Mouse (Mus musculus) cerebellum, adult 11-12 months (tissue): Measurements from ENCODE around the gene Dnah2.
A peak's percentile ranks its signal among the peaks of the same experiment; 100 is the strongest.

Experiments used
- DNase-seq: peaks from one replicate; pipeline ENCODE4 v3.0.0; 2022

Dnah2 gene

DNA sequence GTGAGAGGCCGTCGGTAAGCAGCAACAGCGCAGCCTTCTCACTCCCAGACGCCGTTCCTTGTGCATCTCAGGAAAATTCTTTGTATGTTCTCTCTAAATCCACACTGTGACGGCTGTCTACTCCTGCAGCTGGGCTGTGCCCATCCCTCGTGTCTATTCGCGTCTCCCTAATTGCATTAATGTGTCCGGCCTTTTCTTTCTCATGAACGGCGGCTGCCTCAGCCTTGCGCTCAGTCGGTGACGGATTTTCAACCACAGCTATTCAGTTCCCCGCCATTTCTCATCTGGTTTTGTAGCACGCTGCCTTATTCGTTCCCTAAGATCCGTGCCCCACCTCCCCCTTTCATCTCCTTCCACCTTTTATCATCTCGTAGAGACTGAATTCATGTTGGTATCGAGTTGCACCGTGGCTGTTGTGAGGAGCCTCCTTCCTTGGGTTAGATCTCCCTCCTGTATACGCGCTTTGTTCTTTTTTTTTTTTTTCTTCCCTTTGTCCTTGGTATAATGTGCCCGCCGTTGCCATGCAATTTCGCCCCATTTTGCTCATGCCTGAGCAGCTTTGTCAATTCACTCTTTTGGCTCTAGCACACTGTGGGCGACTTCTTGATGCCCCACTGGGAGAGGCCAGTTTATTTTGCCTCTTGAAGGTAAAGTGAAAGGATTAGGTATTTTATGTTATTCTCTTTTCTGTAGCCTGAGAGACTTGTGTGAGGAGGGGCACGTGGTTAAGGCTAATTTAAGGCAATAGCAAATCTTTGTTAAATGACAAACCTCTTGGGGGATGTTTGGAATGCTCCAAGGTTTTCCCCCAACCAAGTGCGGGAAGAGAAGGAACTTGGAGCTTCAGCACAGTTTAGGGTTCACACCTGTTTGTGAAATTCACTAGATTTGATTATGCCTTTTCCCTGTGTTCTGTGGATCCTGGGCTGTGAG lies 21.5 kb downstream of the Dnah2 start:
- no peak for DNase-seq

DNA sequence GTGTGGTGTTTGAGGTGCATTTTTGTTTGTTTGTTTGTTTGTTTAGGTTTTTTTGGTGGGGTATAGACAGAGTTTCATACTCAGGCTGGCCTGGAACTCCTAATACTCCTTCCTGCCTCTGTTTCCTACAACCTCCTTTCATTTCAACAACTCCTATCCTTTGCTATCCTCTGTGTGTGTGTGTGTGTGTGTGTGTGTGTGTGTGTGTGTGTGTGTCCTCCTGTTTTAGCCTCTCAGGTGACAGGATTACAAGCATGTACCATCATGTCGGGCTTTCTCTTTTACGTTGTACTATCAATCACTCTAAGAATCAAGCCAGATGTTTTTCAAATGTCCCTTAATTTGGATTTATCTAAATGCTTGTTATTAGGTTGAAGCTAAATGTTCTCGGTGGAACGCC lies 22.3 kb downstream of the Dnah2 start:
- DNase-seq = no peak

DNA sequence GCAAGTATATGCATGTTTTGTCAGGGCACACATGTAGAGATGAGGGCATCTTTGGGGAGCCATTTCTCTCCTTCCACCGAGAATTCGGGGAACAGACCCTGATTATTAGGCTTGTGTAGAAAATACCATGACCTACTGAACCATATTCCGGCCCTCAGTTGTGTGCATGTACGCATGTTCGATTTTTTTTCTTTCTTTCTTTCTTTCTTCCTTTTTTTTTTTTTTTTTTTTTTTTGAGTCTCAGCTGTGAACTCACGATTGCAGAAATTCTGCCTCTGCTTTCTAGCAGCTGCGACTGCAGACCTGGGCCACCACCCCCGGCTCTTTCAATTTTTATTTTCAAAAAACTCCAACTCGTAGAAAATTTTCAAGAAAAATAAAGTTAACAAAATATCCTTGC lies 23.2 kb downstream of the Dnah2 start:
- no peak for DNase-seq

DNA sequence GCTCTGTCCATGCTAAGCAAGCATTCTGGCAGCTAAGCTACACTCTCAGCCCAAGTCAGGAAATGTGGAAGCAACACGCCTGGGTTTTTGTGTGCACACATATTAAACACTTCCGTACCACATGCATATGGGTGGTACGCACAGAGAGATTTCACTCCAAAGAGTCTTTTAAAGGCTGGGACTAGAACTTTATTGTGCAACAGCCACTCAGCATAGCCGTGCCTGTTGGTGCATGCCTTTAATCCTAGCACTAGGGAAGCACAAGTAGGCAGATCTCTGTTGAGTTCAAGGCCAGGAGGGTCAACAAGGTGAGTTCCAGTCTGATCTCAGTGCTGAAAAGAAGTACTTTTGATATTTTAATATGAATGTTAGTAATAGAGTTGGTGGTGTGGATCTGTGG lies 25.3 kb downstream of the Dnah2 start:
- DNase-seq = no peak

DNA sequence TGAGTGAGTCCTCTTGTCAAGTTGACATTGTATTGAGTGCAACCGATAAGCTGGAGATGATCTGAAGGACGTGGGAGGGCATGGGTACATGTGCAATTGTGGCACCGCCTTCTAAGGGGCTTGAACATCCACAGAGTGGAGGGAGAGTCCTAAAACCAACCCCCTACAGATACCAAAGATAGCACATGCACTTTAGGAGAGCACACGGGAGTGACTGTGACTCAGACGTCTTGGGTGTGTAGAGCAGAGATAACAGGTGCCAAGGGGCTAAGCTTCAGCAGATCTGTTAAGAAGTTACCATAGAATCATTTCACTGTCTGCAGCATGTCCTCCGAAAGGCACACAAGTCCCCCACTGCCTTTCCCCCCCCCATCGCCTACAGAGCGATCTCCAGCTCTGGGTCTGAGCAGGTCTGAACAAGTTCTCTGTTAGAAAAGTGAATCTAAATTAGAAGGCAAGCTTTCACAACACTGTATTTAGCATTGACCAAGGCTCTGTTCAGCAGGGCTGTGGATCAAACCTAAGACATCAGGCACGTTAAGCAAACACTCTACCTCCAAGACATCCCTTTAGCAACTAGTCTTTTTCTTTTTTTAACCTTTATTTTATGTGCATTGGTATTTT lies 27.3 kb downstream of the Dnah2 start:
- DNase-seq = no peak

DNA sequence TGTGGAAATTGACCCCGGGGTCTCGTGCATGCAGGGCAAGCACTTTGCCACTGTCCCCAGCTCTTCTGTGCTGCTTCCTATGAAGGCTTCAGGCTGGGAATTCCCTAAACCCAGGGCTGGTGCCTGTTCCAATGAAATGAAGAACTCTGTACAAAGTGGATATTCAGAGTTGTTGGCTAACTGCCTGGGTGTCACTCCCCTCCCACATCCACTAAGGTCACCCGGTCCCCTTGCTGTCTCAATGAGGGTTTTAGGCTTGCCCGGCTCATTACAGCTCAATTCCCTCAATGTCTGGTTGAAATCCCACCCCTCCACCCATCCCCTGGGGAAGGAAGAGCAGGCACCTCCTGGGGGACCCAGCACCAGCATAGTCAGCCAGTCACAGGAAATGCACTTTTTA lies 28.9 kb downstream of the Dnah2 start:
- DNase-seq = no peak

DNA sequence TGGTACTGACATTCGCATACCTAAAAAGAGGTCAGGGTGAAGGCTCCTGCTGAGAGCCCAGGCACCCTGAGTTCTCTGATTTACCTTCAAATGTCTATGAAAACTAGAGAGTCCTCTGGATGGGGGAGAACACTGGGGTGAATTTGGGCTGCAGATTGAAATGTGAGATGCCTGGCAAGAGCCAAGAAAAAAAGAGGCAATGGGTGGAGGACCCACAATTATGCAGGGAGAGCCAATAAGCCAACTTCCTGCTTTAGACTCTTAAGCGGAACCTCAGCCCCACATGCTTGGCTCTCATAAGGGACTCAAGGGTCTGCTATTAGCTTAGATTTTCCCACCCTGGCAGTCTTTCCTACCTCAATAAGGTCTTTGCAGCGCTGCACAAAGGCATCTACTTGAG lies 32.2 kb downstream of the Dnah2 start:
- DNase-seq = no peak

DNA sequence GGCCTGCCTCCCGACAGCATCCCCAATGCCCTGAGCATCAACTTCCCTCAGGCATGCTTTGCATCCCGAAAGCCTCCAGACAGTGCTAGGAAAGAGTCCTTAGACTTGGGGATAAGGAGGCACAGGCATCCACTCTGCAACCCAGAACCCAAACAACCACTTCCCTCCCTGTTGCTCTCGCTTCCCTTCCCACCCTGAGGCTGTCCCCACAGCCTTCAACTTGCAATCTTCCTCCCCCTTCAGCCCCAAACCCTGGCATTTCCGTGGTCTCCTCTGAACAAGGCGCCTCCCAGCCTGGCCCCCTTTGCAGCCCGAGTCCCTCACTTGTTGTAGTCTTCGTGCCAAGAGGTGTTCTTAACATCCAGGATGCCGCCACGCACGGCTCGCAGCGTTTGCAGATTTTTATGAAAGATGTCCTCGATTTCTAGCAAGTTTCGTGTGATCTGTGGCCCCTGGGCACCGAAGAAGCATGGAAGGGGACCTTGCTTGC lies 32.7 kb downstream of the Dnah2 start:
- DNase-seq = no peak

DNA sequence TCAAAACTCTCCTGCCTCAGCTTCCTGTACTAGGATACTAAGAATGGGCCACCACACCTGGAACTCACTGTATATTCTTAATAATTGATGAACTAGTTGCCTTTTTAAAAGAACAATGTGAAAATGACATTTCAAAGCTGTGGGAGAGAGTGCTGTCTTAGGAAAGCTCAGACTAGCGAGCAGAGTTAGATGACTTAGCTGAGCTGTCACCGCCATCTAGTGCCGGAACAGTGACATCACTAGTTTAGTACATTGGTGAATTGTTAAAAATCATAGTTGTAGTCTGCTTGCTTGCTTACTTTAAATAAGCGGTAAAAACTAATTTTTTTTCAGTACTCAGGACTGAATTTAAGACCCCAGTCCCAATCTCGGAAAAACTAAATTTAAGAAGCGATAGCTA lies 35.1 kb downstream of the Dnah2 start:
- DNase-seq = peak; percentile 26

DNA sequence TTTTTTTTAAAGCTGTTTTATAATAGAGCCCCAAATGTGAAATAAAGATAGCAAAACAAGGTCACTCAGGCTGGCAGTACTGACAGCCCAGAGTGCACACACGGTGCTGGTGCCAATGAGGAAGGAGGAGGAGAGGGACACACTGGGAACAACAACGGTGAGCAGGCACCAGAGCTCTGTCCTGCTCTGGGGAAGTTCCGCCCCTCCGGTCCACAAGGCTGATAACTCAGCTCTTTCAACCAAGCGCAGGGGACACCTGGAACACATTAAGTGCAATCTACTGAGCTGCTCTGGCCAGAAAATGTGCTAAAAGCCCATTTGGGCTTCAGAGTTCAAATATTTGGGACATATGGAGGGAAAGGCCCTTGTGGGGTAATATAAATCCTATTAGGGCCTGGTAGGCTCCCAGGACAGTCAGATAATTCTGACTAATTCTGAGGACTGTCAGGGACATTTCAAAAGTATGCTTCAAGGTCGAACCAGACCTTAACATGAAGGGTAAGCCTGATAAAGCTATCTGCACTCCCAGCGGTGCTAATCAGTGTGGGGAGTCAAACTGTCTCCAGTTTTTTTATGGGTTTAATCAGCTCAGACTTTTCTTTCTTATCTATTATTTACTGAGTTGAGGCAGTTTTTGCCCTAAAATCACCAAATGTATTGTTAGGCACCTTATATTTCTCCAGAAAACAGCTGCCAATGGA lies 38.0 kb downstream of the Dnah2 start:
- no peak for DNase-seq

DNA sequence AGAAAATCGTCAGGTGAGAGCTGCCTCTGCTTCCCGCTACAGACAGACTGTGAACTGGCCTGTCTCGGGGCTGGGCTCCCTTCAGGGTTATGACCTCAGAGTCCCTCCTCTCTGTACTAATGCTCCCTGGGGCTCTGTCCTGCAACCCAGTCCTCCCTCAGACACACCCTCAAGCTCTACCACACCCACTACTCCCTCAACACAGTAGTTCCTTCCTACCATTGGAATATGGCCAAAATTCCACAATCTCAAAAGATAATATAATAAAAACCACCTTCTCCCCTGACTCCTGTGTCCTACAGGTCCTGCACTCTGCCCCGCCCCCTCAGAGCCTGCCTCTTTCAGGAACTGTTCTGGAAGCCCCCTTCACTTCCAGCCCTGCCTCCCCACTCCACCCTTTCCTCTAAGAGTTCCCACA lies 45.0 kb downstream of the Dnah2 start:
- DNase-seq = no peak

DNA sequence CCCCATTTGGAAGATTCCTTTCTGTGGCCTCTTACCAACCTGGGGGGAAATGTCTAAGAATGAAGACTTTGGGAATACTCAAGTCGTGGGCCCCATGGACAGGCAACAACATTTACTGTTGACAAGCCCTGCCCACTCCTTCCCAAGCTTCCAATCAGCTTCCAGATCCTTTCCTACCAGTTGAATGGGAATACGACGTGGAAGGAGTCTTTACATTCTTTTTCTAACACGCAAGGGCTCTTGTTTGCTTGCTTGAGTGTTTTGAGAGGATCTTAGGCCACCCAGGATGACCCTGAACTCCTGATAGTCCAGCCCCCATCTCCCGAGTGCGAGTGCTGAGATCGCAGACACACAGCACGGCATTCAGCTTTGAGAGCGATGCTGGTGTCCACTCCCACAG lies 47.4 kb downstream of the Dnah2 start:
- no peak for DNase-seq

DNA sequence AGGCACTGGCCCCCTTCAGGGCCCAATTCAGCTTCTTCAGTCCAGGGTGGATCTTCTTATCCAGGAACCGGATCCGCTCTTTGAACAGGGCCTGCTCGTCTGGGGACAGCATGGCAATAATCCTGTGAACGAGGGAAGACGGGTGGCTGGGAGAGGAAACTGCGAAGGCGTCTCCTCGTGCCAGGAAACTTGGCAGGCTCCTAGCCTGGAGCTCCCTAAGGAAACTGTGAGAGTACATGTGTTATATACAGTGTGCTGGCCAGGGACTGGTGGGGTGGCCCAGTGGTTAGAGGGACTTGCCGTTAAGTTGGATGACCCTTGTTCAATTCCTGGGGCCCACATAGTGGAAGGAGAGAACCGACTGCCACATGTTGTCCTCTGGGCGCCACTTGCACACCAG lies 49.8 kb downstream of the Dnah2 start:
- no peak for DNase-seq

DNA sequence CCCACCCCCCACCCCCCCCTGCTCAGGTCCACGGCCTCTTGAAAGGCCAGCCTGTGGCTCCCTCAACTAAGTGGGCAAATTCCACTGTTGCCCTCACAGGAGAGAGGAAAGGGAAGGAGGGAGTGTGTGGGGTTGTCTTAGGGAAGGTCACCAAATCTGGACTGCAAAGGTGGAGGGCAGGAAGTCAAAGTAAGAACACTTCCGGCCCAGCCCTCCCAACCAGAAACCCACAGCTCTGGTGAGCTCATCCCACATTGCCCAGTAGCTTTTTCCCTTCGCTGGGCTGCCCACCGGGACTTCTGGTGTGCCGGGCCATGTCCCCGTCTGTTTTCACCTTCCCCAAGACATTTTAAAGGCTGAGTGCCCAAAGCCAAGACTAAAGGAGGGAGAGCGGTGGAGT lies 57.2 kb downstream of the Dnah2 start:
- DNase-seq = no peak

DNA sequence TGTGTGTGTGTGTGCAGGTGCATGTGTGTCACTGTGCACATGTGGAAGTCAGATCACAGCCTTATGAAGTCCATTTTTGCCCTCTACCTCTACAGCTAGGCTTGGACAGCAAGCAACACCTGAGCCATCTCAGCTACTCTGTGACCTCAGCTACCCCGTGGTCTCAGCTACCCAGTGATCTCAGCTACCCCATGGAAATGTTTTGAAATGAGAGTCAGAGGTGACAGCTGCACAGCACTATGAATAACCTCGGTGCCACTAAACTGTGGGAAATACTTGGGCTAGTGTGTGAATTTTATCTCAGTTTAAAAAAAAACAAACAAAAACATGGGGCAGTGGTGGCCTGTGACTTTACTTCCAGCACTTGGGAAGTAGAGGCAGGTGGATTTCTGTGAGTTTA lies 58.0 kb downstream of the Dnah2 start:
- DNase-seq = no peak

DNA sequence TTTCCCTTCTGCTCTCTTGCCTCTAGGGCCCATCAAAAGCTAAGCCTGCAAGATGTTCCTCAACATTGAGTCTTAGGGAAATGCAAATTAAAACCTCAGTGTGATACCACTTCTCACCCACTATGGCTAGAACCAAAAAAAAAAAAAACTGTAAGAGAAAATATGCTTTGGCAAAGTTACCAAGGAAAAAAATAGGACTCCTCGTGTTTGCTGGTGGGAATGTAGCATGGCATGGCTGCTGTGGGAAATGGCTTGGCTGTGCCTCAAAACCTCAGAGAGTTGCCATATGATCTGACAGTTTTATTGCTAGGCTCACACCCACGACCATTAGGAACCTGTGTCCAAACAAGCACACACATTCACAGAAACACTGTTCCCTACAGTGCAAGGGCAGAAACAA lies 61.4 kb downstream of the Dnah2 start:
- no peak for DNase-seq

DNA sequence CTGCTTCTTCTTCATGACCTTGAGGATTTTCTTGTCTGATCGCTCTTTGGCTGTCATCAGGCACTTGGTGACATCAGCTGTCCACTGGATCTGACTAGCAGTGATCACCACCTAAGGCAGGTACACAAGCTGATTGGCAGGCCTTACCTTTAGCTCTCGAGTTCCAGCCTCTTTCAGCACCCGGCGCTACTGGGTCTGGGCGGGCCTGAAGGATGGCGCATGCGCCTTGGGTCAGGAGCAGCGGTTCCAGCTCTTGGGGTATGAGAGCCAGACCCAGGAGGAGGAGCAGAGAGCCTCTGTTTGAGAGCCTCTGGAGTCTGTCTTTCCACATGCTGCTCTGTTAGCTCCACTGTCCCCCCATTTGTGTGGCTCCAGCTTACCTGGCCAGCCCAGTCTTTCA lies 71.3 kb downstream of the Dnah2 start:
- no peak for DNase-seq

DNA sequence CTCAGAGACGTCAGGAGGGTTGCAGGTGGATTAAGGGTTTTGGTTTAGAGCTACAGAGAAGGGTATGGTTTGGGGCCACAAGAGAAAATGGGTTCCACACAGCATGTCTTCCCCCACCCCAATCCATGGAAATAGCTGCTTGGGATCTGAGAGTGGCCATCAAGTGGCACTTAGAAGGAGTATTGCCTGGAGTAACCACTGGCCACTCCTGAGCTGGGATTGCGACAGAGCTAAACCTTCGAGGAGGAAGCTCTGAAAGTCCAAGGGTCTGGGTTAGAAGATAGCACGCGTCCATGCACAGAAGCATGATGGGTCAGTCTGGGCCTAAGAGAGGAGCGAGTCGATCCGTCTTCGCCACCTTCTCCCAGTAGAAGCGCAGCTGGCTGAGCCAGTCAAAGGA lies 72.1 kb downstream of the Dnah2 start:
- DNase-seq = no peak

DNA sequence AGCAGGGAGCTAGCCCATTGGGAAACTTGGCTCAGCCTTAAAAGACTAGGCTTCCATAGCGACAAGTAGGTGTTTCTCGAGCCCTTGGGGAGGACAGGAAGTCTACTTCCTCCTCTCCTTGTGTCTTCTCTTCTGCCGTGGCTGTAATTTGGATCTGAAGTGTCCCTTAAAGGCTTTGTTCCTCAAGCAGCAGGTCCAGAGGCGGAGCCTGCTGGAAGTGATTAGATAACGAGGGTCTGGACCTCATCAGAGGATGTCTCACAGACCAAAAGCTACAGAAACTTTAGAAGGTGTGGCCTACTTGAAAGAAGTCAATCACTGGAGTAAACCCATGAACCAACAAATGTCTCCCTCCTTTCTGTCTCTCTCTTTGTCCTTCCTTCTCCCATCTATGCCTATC lies 74.2 kb downstream of the Dnah2 start:
- no peak for DNase-seq

DNA sequence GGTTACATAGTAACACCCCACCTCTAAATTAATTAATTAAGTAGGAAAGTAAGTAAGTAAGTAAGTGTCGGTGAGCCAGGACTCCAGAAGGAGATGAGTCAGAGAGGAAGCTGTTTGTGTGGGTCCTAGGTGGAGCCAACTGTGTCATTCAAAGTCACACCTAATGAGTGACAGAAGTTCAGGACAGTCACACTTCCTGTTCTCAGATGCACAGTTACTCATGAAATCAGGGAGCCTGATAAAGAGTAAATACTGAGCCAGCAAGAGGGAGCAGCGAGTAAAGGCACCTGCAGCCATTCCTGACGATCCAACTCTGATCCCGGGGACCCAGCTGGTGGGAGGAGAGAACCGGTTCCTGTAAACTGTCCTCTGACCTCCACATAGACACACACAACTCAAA lies 76.2 kb downstream of the Dnah2 start:
- no peak for DNase-seq

DNA sequence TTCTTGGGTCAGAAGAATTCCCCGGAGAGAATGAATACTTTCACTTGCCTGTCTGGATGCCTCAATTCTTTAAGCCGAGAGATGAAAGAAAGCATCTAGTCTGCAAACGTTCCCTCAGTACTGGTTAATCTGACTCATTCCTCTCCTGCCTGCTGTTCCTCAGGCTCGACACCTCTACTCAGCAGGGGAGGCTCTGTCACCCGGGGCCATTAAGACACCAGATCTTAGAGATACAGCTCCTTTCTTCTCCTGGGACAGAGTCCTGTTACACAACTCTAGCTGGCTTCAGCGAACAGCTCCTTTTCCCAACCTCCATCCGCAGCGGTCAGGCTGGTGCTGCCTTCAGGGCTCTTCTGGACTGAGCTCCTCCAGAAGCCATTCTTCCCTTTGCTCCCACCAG lies 77.4 kb downstream of the Dnah2 start:
- no peak for DNase-seq

DNA sequence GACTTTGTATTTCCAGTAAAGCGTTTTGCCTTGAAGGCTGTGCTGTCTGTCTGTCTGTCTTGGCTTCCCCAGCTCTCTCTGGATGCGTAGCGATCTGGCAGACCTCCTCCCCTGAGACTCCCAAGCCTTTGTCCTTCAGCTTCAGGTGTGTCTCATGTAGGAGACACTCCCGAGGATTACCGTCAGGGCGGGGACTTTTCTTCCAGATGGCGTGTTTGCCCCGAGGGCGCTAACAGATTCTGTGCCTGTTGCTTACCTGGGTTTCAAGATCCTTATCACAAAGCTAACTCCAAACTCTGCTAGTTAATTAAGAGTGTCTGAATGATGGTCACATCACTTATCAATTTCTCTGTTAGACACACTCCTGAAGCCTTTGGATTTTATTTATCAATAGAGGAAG lies 79.6 kb downstream of the Dnah2 start:
- no peak for DNase-seq

DNA sequence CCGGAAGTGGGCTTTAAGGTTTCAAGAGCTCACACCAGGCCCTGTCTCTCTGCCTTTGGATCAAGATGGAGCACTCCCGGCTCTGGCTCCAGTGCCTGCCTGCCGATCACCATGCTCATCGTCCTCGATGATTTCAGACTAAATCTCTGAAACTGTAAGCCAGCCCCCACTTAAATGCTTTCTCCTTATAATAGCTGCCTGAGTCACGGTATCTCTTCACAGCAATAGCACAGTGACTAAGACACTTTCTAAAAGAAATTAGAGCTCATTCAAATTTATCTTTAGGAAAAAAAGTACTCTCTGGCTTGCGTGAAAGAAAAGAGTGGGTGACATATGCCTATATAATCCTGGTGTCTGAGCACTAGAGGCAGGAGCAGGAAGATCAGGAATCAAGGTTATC lies 84.9 kb downstream of the Dnah2 start:
- DNase-seq = no peak

DNA sequence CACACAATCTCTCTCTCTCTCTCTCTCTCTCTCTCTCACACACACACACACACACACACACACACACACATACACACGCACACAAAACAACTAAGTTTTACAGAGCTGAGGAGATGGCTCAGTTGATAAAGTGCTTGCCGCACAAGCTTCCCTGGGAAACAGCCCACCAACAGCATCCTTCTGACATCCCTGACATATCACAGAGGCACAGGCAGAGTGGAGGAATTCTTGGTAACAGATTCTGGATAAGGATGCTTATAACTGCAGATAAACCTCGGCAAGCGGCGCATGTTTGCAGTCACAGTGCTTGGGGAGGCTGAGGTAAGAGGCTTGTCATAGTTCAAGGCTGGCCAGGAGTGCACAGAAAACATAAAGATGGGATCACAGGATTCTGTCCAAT lies 87.3 kb downstream of the Dnah2 start:
- DNase-seq = no peak
